Mouse (Mus musculus) ES-Bruce4 (cell line): ENCODE measurements around the gene Sez6l.

Experiments
- CTCF ChIP-seq: IDR thresholded peaks from one replicate; pipeline ENCODE4 v1.8.1; 2011; ENCODE audit warnings: low read depth, low read length
- POLR2A ChIP-seq: IDR thresholded peaks from one replicate; pipeline ENCODE4 v1.8.1; 2011; ENCODE audit warnings: low read length; ENCODE audit not compliant: insufficient read depth

GRCm38 (mm10) chr5:112431120-112431775, 145.7 kb downstream of the Sez6l start:
- TF ChIP-seq POLR2A (no peak), CTCF (no peak)
